Mouse (Mus musculus): ENCODE measurements around the gene Zbtb24.

DNA sequence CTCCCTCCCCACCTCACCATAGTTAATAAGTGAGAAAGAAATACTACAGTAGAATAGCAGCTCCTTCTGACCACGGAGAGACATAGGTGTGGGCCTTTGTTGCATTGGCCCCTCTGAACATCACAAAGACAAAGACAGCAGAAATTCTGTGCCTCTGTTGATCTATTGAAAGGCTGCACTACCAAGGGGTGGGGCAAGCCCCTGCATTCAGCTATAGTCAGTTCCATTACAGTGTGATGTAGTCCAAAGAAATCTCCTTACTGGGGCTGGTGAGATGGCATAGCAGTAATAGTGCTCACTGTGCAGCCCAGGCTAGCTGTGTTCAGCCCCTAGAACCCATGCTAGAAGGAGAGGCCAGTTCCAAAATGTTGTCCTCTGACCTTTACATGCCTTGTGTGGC is 54.8 kb downstream of the Zbtb24 start:
- TF ChIP-seq CTCF (IDR thresholded peaks at IDR 0.05) (no peak), POLR2A (IDR thresholded peaks at IDR 0.05; ENCODE audit: insufficient read depth, low read depth, low read length) (no peak)
